Mouse (Mus musculus) kidney, postnatal 14 days (tissue): ENCODE measurements around the gene Tlr4.

Experiments used
- DNase-seq: peaks from one replicate; pipeline ENCODE4 v3.0.0; 2022; ENCODE audit warnings: mixed read lengths

The Tlr4 gene

GRCm38 (mm10) chr4:66901498-66901897 lies 74.1 kb downstream of the Tlr4 start:
- DNase-seq: no peak

- no peak for DNase-seq
Measured at GRCm38 (mm10) chr4:66908376-66908775, 81.0 kb downstream of the Tlr4 start.

- DNase-seq: no peak
Measured at GRCm38 (mm10) chr4:66919630-66920372, 92.4 kb downstream of the Tlr4 start.

GRCm38 (mm10) chr4:66923616-66924276 lies 96.4 kb downstream of the Tlr4 start:
- peak; percentile 21 for DNase-seq

- DNase-seq: no peak
Measured at GRCm38 (mm10) chr4:66926066-66926465, 98.7 kb downstream of the Tlr4 start.

GRCm38 (mm10) chr4:66927537-66928088 lies 100.2 kb downstream of the Tlr4 start:
- no peak for DNase-seq

GRCm38 (mm10) chr4:66938489-66939061 lies 111.2 kb downstream of the Tlr4 start:
- DNase-seq: no peak

GRCm38 (mm10) chr4:66941894-66942293 lies 114.5 kb downstream of the Tlr4 start:
- DNase-seq: no peak

GRCm38 (mm10) chr4:66943699-66944098 lies 116.3 kb downstream of the Tlr4 start:
- no peak for DNase-seq

- DNase-seq: no peak
Measured at GRCm38 (mm10) chr4:66947657-66948056, 120.3 kb downstream of the Tlr4 start.

GRCm38 (mm10) chr4:66974918-66975317 lies 147.5 kb downstream of the Tlr4 start:
- DNase-seq: no peak
